Mouse (Mus musculus) forelimb bud, embryonic 11.5 days (tissue): ENCODE measurements around the gene Pom121l2.

Source experiments
- DNase-seq: peaks from one replicate; pipeline ENCODE4 v3.0.0-alpha.2; 2012; ENCODE audit warnings: low read depth, low spot score

The Pom121l2 gene

GRCm38 (mm10) chr13:21980981-21981802 lies at the start of gene Pom121l2:
TSS of gene Pom121l2 (plus strand) at chr13:21981194.
- peak; percentile 30 for DNase-seq

- DNase-seq: no peak
These were observed 49.3 kb upstream of the Pom121l2 start for GRCm38 (mm10) chr13:21931740-21932139.

GRCm38 (mm10) chr13:21933626-21934548 lies 47.1 kb upstream of the Pom121l2 start:
- peak; percentile 70 for DNase-seq

GRCm38 (mm10) chr13:21934982-21935791 lies 45.8 kb upstream of the Pom121l2 start:
- DNase-seq: peak; percentile 84

- no peak for DNase-seq
These were observed 45.2 kb upstream of the Pom121l2 start for GRCm38 (mm10) chr13:21935833-21936232.

GRCm38 (mm10) chr13:21936968-21937367 lies 44.0 kb upstream of the Pom121l2 start:
- DNase-seq: peak; percentile 81

GRCm38 (mm10) chr13:21940213-21940612 lies 40.8 kb upstream of the Pom121l2 start:
- peak; percentile 95 for DNase-seq

- peak; percentile 88 for DNase-seq
These were observed 40.1 kb upstream of the Pom121l2 start for GRCm38 (mm10) chr13:21940811-21941321.

- no peak for DNase-seq
These were observed 37.4 kb upstream of the Pom121l2 start for GRCm38 (mm10) chr13:21943644-21944043.

- no peak for DNase-seq
These were observed 36.4 kb upstream of the Pom121l2 start for GRCm38 (mm10) chr13:21944592-21944925.

GRCm38 (mm10) chr13:21944926-21945740 lies 35.9 kb upstream of the Pom121l2 start, which contains the start of gene Zfp184:
TSS of gene Zfp184 (plus strand) at chr13:21945094.
- peak; percentile 98 for DNase-seq

GRCm38 (mm10) chr13:21969269-21969668 lies 11.7 kb upstream of the Pom121l2 start:
- no peak for DNase-seq

- DNase-seq: no peak
These were observed 11.2 kb upstream of the Pom121l2 start for GRCm38 (mm10) chr13:21969816-21970215.

GRCm38 (mm10) chr13:21971641-21972040 lies 9.4 kb upstream of the Pom121l2 start:
- peak; percentile 9 for DNase-seq

GRCm38 (mm10) chr13:21974221-21974725 lies 6.7 kb upstream of the Pom121l2 start:
- peak; percentile 92 for DNase-seq

- peak; percentile 87 for DNase-seq
These were observed 6.1 kb upstream of the Pom121l2 start for GRCm38 (mm10) chr13:21974726-21975473.

- DNase-seq: no peak
These were observed 804 bp downstream of the Pom121l2 start for GRCm38 (mm10) chr13:21981803-21982193.

- DNase-seq: no peak
These were observed 3.5 kb downstream of the Pom121l2 start for GRCm38 (mm10) chr13:21984486-21984885.

- no peak for DNase-seq
These were observed 11.6 kb downstream of the Pom121l2 start for GRCm38 (mm10) chr13:21992550-21992949.
